Mouse (Mus musculus) adrenal gland, postnatal 14 days (tissue): ENCODE results near the gene Pirt. TPM values are rescaled to one million over a fixed set of nuclear protein-coding genes. Genes with fewer than 3 reads are reported as not detected.

Source experiments
- DNase-seq: peaks from one replicate; pipeline ENCODE4 v3.0.0; 2021; ENCODE audit warnings: mixed read lengths
- long read RNA-seq, 2 experiments: library from polyadenylated mRNA; stranded (forward); transcript quantifications; one replicate each; pipeline ENCODE4 v2.0.0; 2021
- total RNA-seq: library from RNA; stranded (reverse); gene quantifications from 2 replicates; pipeline ENCODE4 v1.2.3, GENCODE M21; 2021

Gene Pirt
- total RNA-seq: 7.4 and 10.3 TPM in 2 replicates
- long read RNA-seq, experiment 1, full-length matches to known transcripts: 6 of 7 reads
- long read RNA-seq, experiment 1, partial matches to known transcripts: 1 of 7 reads
- long read RNA-seq, experiment 1, other reads (novel, unspliced or antisense): 0 of 7 reads
- long read RNA-seq, experiment 2, full-length matches to known transcripts: 5 of 8 reads
- long read RNA-seq, experiment 2, partial matches to known transcripts: 0 of 8 reads
- long read RNA-seq, experiment 2, other reads (novel, unspliced or antisense): 3 of 8 reads

DNA sequence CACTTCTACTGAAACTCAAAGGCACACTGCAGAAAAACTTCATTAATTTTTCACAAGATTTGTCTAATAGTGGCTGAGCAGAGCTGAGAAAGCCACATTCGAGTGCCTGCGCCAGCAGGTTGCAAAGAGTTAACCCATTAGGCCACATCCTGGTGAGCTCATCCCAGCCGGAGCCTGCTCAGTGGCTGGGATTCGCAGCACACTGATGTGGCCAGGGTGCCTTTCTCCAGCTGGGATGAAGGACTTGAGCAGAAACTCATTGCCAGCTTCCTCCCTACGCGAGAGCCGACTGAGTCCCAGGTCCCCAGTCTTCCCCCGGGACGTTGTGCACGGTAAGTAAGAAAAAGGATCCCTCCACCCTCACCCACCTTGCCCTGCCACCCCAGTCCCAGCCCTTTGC, at the start of gene Pirt:
Pirt (plus strand) TSS at position 171 of the 400 bp plus-strand sequence.
- DNase-seq: peak; percentile 14

DNA sequence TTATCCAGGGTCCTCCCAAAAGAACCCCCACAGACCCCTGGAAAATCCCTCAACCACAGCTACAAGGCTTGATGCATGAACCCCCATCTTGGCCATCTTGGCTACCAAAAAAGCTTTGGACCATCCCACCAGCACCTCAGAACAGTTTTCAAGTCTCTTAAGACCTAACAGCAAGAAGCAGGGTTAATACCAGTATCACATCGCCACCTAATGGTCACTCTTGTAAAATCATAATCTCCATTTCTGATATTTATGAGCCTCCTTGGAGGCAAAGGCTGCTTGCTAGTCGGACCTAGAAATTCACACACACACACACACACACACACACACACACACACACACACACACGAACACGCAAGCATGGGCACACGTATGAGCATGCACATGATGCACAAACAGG, 40.1 kb upstream of the Pirt start:
- no peak for DNase-seq

DNA sequence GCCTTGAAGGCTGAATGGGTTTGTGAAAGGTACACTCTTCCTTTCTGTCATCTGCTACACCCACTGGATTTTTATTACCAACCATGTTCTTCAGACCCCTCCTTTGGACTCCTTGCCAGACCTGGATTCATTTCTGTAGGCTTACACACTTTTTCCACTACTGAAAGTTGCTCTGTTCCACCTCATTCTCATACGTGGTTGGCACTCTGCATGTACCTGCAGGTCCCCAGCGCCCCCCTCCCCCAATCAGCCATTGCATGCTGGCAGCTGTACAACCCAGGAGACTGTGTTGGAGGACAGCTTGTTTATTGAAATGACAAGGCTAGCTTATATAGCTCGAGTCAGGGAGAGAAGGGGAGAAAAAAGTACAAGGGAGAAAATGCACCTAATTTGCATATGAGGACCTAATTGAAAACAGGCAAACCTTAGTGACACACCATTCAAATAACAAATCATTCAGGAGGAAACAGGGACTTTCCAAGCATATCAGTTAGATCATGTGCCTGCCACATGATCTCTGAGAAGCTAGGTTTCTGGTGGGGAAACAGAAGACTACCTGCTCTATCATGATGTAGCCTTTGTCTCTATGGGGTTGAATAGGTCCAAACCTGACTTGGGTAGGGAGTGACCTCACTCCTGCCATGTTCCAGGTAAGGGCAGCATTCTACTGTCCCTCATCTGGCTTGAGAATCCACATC, 38.9 kb upstream of the Pirt start:
- no peak for DNase-seq

DNA sequence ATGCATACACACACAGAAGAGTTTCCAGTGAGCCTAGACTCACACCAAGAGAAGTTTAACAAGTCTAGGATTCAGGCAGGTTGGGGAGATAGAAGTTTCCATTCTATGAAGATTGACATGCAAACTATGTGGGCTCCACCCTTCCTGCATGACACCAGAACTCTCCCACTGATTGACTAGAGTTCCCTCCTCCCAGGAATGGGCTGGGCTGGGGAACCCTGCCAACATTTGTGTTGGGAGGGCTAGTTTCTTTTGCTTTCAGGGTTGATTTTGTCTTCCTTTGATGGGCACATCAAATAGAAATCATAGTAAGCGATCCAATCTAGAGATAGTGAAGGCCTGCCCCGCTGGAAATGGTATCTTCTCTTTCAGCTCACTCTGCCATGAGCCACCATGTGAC, 30.5 kb upstream of the Pirt start:
- DNase-seq: peak; percentile 14

DNA sequence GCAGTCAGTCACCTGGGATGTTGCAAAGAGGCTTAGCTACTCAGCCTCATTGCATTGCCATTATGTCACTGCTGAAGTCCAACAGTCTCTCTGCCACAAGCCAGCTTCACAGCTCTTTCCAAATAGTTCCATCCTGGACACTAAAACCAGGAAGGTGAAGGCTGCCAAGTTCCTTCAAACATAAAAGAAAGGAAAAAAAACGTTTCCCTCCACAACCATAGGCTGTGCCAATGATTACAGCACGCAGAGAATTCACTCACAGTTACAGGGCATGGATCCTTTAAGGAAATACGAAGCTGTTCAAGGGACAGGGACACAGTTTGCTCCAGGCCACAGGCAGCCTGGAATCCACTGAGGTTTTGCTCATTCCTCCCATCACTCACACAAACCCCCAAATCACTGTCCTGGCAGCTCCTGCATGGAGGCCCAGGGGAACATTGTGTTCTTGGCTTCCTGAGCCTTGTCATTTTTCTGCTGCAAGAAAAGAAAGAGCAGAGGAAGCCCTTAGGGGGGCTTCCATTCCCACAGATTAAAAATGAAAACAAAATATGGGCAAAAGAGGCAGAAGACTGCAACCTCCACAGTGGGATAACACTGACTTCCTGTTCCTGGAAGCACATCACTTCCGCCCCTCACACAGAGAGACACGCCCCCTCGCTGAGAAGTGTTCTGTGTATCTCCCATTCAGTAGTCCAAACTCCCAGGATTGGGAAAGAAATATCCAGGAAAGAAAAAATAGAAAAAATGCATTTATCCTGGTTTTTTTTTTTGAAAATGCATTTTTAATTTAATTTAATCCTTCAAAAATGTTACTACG, 29.3 kb upstream of the Pirt start:
- no peak for DNase-seq

DNA sequence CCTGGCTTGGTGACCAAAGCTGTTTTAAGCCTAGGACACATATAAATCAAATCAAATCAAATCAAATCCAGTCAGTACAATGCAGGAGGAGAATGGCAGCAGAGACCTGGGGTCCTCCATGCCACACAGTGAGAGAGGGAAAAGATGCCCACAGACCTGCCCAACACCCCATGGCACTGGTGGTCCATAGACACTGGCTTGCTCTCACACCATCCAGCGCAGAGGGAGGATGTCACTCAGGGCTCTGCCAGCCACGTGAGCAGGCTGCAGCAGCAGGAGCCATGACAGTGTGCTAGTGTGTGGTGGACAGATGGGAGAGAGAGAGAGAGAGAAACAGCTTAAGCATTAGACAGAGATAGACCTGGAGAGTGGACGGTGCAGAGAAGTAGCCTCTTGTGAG, 19.2 kb upstream of the Pirt start:
- DNase-seq: no peak

DNA sequence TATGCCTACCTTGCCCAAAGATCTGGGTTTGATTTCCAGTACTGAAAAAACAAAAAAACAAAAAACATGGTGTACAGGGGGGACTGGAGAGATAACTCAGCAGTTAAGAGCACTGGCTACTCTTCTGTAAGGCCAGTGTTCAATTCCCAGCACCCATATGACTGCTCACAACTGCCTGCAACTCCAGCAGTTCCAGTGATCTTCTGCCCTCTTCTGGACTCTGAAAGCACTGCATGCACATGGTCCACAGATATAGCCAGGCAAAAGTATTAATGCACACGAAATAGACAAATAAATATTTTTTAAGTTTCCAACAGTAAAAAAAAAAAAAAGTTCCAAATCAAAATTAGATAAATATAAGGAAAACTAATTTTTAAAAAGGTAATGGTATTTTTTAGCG, 13.0 kb upstream of the Pirt start:
- no peak for DNase-seq

DNA sequence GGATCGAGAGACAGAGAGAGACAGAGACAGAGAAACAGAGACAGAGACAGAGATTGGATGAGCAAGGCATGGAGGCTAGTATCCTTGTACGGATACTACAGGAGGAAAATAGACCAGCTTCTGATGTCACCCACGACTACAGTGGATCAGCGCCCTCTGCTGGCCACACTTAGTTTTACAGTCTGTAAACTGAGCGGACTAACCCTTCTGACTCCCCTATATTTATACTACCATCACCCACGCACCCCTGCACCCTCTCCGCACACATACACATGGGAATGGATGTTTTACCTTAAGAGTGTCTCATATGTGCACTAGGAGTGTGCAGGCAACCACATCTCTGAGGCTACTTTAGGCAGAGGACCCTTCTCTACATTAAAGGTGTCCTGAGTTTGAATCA, 12.4 kb upstream of the Pirt start:
- peak; percentile 75 for DNase-seq

DNA sequence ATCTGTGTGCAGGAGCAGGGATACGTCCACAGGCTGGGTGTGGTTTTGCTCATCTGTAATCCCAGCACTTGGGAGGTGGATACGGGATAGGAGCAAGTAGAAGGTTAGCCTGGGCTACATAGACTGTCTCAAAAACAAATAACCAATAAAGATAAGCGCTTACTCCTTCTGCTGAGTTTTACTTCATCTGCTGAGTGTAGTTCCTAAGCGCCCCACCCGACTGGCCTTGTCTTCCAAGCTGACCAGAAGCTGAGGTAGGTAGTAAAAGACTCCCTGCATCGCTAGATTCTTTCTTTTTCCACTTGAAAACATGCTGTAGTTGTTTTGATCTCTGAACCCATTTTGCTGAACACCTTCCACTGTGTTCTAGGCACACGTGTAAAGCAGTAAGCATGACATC, 9.0 kb upstream of the Pirt start:
- DNase-seq: no peak

DNA sequence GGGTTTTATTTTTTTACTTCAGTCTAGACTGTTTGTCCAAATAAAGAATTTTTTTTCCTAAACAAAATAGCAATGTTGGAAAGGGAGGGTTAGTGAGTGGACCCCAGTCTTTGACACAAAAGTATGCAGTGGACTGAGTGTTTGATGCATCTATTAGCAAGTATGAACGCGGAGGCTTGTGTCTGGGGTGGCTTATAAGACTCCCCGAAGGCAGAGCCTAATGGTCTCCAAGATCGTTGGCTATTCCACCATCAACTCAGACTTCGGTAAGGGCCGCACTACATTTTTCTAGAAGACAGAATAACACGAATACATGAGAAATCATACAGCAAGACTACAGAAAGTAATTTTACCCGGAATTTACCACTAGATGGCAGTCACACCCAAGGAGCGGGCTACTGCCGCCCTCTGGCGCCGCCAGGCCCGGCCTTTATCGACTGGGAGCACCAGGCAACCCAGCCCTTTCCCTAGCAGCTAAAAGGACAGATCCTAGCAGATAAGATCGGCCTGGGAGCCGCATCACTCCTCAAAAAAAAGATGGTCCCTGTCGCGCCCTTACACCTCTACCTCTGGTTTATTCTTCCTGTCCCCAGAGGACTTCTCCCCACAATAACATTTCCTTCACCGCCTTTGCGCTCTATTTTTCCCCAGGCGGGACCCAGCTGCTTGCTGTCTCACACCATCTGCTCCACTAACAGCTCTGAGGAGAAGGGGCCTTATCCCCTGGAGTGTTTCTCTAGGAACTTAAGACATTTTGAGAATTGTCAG, 6.0 kb upstream of the Pirt start:
- DNase-seq: peak; percentile 81

DNA sequence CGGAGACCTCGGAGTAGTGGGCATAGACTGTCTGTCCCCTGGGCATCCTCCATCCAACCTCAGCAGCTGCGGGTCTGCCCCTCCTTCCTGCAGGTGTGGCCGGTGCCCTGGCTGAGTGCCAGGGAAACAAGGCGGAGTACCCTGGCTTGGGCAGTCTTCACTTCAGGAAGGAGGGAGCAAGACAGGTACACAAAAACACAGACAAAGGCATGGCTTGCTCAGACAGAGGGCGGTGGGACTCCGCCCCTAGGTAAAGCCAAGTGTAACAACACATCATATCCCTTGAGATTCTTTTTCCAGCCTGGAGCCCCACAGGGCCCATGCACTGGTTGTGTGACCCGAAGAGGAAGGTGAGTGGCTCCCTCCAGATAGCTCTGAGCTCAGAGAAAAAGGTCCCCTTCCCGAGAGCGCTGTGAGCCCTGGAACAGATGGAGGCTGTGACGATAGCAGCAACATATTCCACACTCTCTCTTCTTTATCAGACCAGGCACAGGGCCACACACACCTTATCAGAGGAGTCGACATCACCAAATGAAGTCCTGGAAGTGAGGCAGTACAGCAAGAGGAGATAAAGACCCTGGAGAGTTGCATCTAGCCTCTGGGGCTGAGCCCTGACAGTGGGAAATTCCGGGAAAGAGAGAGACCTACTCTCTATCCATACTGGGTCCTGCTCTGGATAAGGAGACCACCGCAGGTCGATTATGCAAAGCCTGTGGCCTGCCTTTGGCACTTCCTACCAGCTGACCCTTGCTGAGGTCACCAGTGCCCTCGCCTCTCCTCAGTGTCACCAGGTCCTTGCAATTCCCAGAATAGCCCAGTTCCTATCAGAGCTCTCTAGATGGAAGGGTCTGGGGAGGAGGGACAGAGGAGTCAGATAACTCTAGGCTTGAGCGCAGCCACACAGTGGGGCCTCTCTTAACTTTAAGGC, 1.0 kb downstream of the Pirt start:
- no peak for DNase-seq

DNA sequence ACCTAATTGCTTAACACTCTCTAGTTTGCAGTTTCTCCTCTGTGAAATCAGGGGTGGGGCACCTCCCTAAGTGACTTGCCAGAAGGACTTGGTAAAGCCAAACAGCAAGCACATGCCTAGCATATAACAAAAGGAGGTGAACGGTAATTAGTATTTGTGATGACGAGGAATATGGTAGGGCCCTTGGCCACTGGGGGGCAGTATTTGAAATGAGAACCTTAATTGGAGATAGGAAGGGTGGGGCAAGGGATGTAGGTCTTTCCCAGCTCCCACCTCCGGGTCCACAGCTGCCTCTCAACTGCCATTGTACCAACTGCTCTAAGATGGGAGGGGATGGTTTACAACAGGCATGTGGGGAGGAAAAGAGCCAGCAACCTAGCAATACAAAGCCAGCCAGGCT, 2.5 kb downstream of the Pirt start:
- peak; percentile 69 for DNase-seq

DNA sequence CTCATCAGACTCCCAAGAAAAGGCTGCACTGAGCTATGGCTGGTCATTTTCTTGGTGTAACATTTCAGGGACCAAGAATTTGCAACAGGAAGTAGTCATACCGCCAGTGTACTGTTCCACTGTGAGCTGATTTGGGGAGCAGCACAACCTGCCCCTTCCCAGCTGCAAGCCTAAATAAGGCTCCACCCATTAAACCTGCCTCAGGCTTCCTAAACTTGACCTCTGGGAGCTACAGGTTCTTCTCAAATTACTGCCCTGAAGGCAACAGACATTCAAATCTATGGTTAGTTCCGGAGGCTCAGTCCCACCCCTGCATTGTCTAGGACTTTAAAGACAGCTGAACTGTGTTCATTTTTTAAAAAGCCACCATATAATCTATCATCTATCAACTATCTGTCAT, 8.2 kb downstream of the Pirt start:
- no peak for DNase-seq

DNA sequence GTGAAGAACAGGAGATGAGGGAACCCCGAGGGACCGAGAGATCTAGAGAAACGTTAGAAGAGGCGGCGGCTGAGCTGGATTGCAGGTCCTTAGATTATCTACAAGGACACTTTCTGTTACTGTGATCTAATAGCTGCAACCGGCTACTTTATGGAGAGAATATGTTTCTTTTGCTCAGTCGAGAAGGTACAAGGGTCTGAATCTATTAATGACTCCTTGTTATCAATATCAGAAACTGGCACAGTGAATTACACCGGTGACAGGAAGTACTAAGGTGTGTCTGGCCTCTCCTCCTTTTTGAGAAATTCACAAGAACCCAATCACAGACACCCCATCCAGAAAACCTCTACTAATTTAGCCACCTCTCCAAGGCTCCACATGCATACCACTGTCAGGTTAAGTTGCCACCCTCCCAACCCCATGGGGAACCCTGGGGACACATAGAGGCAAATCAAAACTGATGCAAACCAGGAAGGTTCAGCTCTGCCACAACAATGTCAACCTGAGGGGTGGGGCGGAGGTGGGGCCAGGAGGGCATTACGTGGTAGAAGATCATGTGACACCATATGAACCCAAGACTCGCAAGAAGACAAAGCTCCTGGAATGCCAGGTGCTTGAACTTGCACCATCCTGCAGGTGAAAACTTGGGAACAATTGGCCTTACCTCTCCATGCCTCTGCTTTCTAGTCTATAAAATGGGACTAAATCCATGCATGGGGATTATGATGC, 12.5 kb downstream of the Pirt start:
- DNase-seq: no peak

DNA sequence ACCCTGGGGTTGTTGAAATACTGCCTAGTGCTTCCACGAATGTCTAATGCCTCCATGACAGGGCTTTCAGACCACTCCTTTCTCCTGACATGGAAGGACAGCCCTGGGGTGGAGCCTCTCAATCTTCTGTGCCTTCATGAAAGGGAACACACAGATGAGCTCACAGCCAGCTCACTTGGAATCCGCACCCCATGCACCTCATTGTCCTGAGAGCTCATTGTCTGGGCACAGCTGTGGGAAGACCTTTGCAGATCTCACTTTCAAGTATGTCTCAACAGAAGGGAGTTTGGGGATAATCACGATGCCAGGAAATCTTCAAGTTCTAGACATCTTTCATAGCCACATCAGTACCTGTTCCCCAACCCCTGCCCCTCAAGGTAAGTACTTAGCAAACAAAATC, 16.5 kb downstream of the Pirt start:
- DNase-seq: no peak

DNA sequence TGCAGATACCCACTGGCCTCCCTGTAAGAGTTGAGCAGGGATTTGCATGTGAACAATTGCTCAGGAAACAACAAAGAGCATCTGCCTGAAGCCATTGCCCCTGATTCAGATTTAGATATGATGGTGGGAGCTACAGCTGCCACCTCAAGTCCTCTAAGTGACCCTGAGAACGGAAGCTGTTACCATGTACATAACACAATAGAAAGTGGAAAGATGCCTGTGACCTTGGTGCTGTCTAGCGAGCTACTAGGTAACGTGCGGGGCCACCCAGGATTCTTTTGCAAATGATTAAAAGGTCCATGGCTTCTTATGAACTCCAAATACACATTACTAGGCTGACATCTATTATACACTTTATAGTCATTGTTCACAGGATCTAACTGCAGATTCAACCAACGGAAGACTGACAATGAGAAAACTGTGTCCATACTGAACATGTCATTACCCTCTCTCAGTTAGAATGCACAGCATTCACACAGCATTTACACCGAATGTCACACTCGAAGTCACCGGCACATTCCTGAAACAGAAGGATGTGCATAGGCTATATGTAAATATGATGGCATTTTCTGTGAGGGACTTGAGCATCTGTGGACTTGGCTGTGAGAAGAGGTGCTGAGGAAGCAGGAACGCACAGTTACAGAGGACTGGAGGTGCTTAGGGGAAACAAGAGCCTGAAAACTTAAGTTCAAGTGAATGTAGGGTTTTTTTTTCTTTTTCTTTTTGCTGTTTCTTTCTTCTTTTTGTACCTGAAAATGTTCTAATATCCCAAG, 21.2 kb downstream of the Pirt start:
- DNase-seq: no peak

DNA sequence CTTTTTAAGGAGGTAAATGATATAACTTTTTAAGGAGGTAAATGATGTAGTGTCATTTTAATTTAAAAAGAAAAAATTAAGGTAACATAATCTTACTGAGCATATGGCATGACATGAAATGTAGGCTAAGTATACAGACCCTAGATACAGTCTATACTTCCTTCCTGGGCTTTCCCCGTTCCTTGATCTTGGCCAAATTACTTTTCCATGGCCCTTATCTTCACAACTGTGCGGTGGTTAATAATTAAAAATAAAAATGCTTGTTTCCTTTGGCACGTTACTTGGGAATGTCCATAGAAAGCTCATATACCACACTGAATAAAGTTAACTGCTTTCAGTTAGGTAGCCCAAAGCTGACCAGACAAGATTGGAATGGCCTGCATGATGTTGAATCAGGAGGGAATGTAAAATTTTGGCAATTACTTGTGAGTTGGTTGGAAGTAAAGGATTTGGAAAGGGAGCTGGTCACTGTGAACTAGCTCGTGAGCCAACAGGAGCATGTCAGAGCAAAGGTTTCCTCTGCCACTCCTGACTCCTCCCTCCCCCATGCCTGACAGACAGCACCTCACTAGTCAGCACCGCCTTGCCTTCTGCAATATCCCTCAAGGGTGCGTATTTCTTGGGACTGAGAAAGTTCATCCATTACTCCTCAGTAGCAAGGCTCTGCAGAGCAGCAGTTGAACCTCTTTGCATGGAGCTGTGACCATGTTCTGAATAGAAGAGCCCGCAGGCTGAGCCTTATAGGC, 22.8 kb downstream of the Pirt start:
- no peak for DNase-seq

DNA sequence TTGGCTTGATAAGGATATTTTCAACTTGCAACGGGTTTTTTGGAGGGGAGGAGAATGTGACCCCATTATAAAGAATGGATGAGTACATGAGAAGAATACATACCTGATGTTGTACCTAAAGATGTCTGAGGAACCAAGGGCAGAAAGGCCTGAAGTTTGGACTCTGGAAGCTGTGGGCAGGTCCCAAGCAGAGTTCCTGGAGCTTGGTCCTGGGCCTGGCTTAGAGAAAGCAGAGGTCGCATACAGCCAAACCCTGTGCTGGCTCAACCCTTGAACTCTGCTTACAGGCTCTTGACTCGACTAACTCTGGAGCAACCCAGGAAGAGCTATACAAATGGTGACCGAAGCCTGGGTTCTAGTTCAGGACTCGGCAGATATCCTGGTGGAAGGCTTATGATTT, 30.2 kb downstream of the Pirt start:
- DNase-seq: no peak

DNA sequence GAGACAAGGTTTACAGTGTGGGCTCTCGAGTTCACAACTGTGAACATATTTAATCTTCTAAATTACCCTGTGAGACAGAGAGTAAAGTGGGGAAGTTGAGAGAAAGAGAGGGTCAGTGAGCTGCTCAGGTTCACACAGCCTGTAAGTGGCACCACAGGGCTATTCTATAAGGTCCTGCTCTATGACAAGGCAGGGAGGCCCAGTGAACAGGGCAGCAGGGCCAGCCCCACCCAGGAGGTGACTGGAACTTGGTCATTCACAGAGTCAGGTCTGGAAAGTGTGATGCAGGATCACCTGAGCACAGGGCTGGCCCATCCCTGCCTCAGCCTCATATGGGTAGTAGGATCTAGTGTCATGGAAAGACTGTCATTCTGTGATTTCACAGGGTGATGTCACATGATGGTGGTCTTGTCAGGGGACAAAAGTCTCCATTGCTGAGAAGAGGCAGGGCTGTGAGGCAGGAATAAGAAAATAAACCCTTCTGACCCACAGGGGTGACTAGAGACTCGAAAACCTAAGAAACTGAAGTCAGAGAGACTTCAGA, 33.5 kb downstream of the Pirt start:
- DNase-seq: no peak
